Mouse (Mus musculus) liver, embryonic 14.5 days (tissue): ENCODE results near the gene Sgtb.

Experiments used
- CTCF ChIP-seq: IDR thresholded peaks from 2 replicates; pipeline ENCODE4 v1.5.1; 2016; ENCODE audit warnings: antibody characterized with exemption, low read depth, control low read depth
- EP300 ChIP-seq: IDR thresholded peaks from 2 replicates; pipeline ENCODE4 v1.6.1; 2016; ENCODE audit warnings: antibody characterized with exemption, low read depth

GRCm38 (mm10) chr13:104172498-104172897 lies 63.0 kb downstream of the Sgtb start:
- TF ChIP-seq CTCF: no peak
- TF ChIP-seq EP300: no peak
